Mouse (Mus musculus) heart, adult 2 months (tissue): ENCODE measurements around the gene Rnf186. TPM values are rescaled to one million over a fixed set of nuclear protein-coding genes. Genes with fewer than 3 reads are reported as not detected.

ENCODE experiments used
- DNase-seq, 2 experiments: peaks; one replicate each; pipeline ENCODE4 v3.0.0; 2021
- H3K27ac ChIP-seq: fragments of 200-600 bp; 2 replicates; pipeline ENCODE4 v1.8.1; 2022
- H3K27me3 ChIP-seq: fragments of 200-500 bp; 2 replicates; pipeline ENCODE4 v1.6.1; 2012; ENCODE audit warnings: mild to moderate bottlenecking, low read length, inconsistent platforms, mixed read lengths; ENCODE audit not compliant: control insufficient read depth, insufficient read depth
- H3K36me3 ChIP-seq: fragments of 200-500 bp; 2 replicates; pipeline ENCODE4 v1.6.1; 2012; ENCODE audit warnings: low read length, inconsistent platforms; ENCODE audit not compliant: control insufficient read depth, insufficient read depth
- H3K4me1 ChIP-seq: fragments of 200-500 bp; 2 replicates; pipeline ENCODE4 v1.6.1; 2011; ENCODE audit warnings: low read length; ENCODE audit not compliant: control insufficient read depth, insufficient read depth
- H3K4me3 ChIP-seq: fragments of 200-600 bp; 2 replicates; pipeline ENCODE4 v1.8.1; 2022
- H3K79me2 ChIP-seq: fragments of 200-500 bp; replicated peaks from 2 replicates; pipeline ENCODE4 v1.6.1; 2012; ENCODE audit warnings: mild to moderate bottlenecking, inconsistent platforms, low read length, moderate library complexity, mixed read lengths; ENCODE audit not compliant: control insufficient read depth, insufficient read depth
- H3K9ac ChIP-seq: fragments of 200-500 bp; 2 replicates; pipeline ENCODE4 v1.6.1; 2012; ENCODE audit warnings: low read depth, mild to moderate bottlenecking, control low read depth, inconsistent platforms, low read length, mixed read lengths
- CTCF ChIP-seq: fragments of 200-600 bp; IDR thresholded peaks from 2 replicates; pipeline ENCODE4 v1.8.1; 2022; ENCODE audit warnings: antibody characterized with exemption, mild to moderate bottlenecking, moderate library complexity
- EP300 ChIP-seq: fragments of 200-500 bp; IDR thresholded peaks from 2 replicates; pipeline ENCODE4 v1.6.1; 2011; ENCODE audit warnings: low read depth, low read length, control low read depth; ENCODE audit not compliant: insufficient read depth
- POLR2A ChIP-seq: fragments of 200-500 bp; IDR thresholded peaks from 2 replicates; pipeline ENCODE4 v1.6.1; 2011; ENCODE audit warnings: mild to moderate bottlenecking, low read depth, low read length, control low read depth; ENCODE audit not compliant: insufficient read depth
- WGBS: fragments of 180-500 bp; shearing (Covaris S2); methylation state at CpG from one replicate; pipeline ENCODE4 v1.1.7; 2018; 5-methylcytosine and 5-hydroxymethylcytosine counted together
- intact Hi-C: fragments of 180-260 bp; cut with DNase I; formaldehyde crosslinking; loops from one replicate; pipeline ENCODE4 v1.15.1; 2025
- polyA plus RNA-seq: library from polyadenylated mRNA; depleted of rRNA; stranded (reverse); fragments of >200 nt; gene quantifications from 2 replicates; pipeline ENCODE4 v1.2.3, GENCODE M21; 2012
- total RNA-seq, 2 experiments: library from RNA; stranded (reverse); gene quantifications; 2 replicates each; pipeline ENCODE4 v1.2.3; 2021

Rnf186 gene
- total and polyA plus RNA-seq, 3 experiments, result 2.0 TPM; not detected in 2

DNA sequence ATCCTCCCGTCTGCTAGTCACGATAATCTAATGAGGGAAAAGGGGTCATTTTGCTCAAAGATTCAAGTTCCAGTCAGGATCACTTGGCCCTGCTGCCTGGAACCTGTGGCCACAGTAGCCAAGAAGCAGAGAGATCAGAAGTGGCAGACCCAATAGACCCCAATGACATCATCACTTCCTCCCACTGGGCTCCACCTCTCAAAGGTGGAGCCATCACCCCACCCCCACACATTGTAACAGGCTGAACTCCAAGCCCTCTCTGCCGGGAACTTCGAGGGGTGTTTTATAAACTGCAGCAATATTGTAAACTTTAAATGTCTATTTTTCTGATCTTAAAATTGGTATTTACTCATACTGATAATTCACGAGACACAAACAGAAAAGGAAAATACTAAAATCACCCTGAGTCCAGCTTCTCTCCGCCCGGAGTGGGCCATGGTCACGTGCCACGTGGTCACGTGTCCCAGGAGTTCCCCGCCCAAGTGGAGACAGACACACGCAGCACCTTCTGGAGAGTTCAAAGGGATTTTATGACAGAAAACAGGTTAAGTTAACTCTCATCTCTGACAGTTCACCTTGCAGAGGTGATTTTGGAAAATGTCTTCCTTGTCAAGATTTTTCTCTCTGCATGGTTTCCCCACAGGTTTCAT is 14.0 kb downstream of the Rnf186 start:
- WGBS, result 36% methylated on average over 12 of the region's 12 CpGs
- intact Hi-C loops, result no loop called here
- Histone ChIP-seq H3K9ac (no peak overlapping the region), H3K79me2 (no peaks in the 10 kb centered on the region), H3K4me3 (no peak overlapping the region), H3K27ac (no peak overlapping the region), H3K36me3 (no peaks in the 10 kb centered on the region), H3K27me3 (no peaks in the 10 kb centered on the region), H3K4me1 (no peaks in the 10 kb centered on the region)
- no peak for TF ChIP-seq EP300
- no peak for DNase-seq

GRCm38 (mm10) chr4:138983422-138983821 is 16.5 kb downstream of the Rnf186 start:
- no peaks in the 10 kb centered on the region for H3K4me1 ChIP-seq
- WGBS, result 78% methylated on average over 3 of the region's 3 CpGs
- TF ChIP-seq CTCF (no peak), EP300 (no peak), POLR2A (no peak)
- H3K27me3 ChIP-seq, result no peaks in the 10 kb centered on the region
- no peaks in the 10 kb centered on the region for H3K79me2 ChIP-seq
- intact Hi-C loops, result no loop called here
- no peak overlapping the region for H3K9ac ChIP-seq
- no peak overlapping the region for H3K27ac ChIP-seq
- H3K36me3 ChIP-seq, result no peaks in the 10 kb centered on the region
- H3K4me3 ChIP-seq, result no peak overlapping the region
- no peak for DNase-seq

DNA sequence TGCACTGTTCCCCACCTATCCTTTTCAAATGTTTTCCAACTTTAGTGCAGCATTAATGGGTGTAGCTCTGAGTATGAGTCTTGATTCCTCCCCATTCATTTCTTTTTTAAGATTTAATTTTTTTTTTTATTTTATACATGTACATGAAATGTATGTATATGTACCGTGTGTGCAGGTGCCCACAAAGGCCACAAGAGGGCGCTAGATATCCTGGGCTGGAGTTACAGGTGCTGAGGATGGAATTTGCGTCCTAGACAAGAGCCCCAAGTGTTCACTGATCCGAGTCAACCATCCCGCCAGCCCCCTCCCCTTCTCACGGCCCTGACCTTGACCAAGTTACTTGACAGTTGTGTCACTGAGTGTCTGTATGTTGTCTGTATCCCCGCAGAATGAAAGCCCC is 17.8 kb downstream of the Rnf186 start:
- Histone ChIP-seq H3K36me3 (no peaks in the 10 kb centered on the region), H3K79me2 (no peaks in the 10 kb centered on the region), H3K4me1 (no peaks in the 10 kb centered on the region), H3K9ac (no peak overlapping the region), H3K27me3 (no peaks in the 10 kb centered on the region), H3K4me3 (no peak overlapping the region), H3K27ac (no peak overlapping the region)
- DNase-seq, result no peak
- TF ChIP-seq POLR2A, result no peak
- TF ChIP-seq CTCF, result peak; percentile 35
- TF ChIP-seq EP300, result no peak
- intact Hi-C loops, result no loop called here
- 79% methylated on average over 7 of the region's 7 CpGs for WGBS

- Histone ChIP-seq H3K27ac (no peak overlapping the region), H3K4me1 (no peaks in the 10 kb centered on the region), H3K4me3 (no peak overlapping the region), H3K27me3 (no peaks in the 10 kb centered on the region), H3K9ac (no peak overlapping the region), H3K79me2 (no peaks in the 10 kb centered on the region), H3K36me3 (no peaks in the 10 kb centered on the region)
- no peak for DNase-seq
- WGBS, result 83% methylated on average over 5 of the region's 5 CpGs
- TF ChIP-seq POLR2A (no peak), EP300 (no peak), CTCF (no peak)
- intact Hi-C loops, result no loop called here
Measured at GRCm38 (mm10) chr4:138986280-138986679, 19.4 kb downstream of the Rnf186 start.

GRCm38 (mm10) chr4:138994389-138994788 is 27.5 kb downstream of the Rnf186 start:
- H3K79me2 ChIP-seq, result no peaks in the 10 kb centered on the region
- intact Hi-C loops, result no loop called here
- no peak overlapping the region for H3K9ac ChIP-seq
- DNase-seq, result no peak
- TF ChIP-seq POLR2A, result no peak
- TF ChIP-seq CTCF, result no peak
- no peak for TF ChIP-seq EP300
- no peaks in the 10 kb centered on the region for H3K4me1 ChIP-seq
- WGBS, result 59% methylated on average over 3 of the region's 3 CpGs
- H3K27ac ChIP-seq, result no peak overlapping the region
- no peaks in the 10 kb centered on the region for H3K36me3 ChIP-seq
- no peaks in the 10 kb centered on the region for H3K27me3 ChIP-seq
- no peak overlapping the region for H3K4me3 ChIP-seq

- WGBS, result 78% methylated on average over 5 of the region's 5 CpGs
- H3K79me2 ChIP-seq, result no peaks in the 10 kb centered on the region
- no peak overlapping the region for H3K27ac ChIP-seq
- no peaks in the 10 kb centered on the region for H3K36me3 ChIP-seq
- no peaks in the 10 kb centered on the region for H3K4me1 ChIP-seq
- no peaks in the 10 kb centered on the region for H3K27me3 ChIP-seq
- TF ChIP-seq EP300 (no peak), CTCF (peak; percentile 67), POLR2A (no peak)
- no peak for DNase-seq
- H3K9ac ChIP-seq, result no peak overlapping the region
- intact Hi-C loops, result no loop called here
- H3K4me3 ChIP-seq, result no peak overlapping the region
Measured at GRCm38 (mm10) chr4:138996410-138996809, 29.5 kb downstream of the Rnf186 start.
